8 mouse cellular contexts compared by ENCODE assay signal in genomic region chr6:120187587-120188176, GRCm38 (mm10).
DNase-seq lines count a peak whose midpoint lies in the region; ATAC-seq and TF ChIP-seq lines count a peak whose summit lies in the region.

No protein-coding gene starts in this region.

- H3K9ac ChIP-seq in heart, postnatal 0 days (replicated peaks; ENCODE audit: low read depth, low read length): no peak overlapping the region
- peak overlapping the region; percentile 57 for H3K9ac ChIP-seq in liver, embryonic 12.5 days
- H3K9ac ChIP-seq in neural tube, embryonic 11.5 days (ENCODE audit: low read length): no peak overlapping the region

- ATAC-seq in heart, postnatal 0 days (ENCODE audit: insufficient read depth, low read depth): no peak
- no peak for ATAC-seq in liver, embryonic 12.5 days
- ATAC-seq in neural tube, embryonic 11.5 days (ENCODE audit: insufficient read depth, low FRiP score, low TSS enrichment): no peak

- no peak overlapping the region for H3K27ac ChIP-seq in kidney, adult 2 months (ENCODE audit: insufficient read depth, low read depth, low read length)
- 0 out of 2 replicates have a peak overlapping the region, but pooled peaks have one; percentile 9 for H3K27ac ChIP-seq in brown adipose tissue, adult 24 weeks (replicated peaks; ENCODE audit: low read depth, low read length)
- H3K27ac ChIP-seq in heart, postnatal 0 days (ENCODE audit: low read depth): no peak overlapping the region
- peak overlapping the region; percentile 57; the same call in 1 of the 2 replicates for H3K27ac ChIP-seq in liver, embryonic 12.5 days
- no peak overlapping the region for H3K27ac ChIP-seq in neural tube, embryonic 11.5 days (ENCODE audit: low read depth, low read length)

- TF ChIP-seq POLR2A in kidney, adult 2 months (IDR thresholded peaks at IDR 0.05; ENCODE audit: low read depth, low read length): no peak

- H3K4me1 ChIP-seq in kidney, adult 2 months (ENCODE audit: control insufficient read depth, insufficient read depth, low read length): 0 out of 2 replicates have a peak, but pooled peaks cover 2% of the 10 kb centered on the region
- peaks cover 32% of the 10 kb centered on the region for H3K4me1 ChIP-seq in brown adipose tissue, adult 24 weeks (ENCODE audit: control insufficient read depth, insufficient read depth, insufficient read length, low read length)
- peaks cover 18% of the 10 kb centered on the region for H3K4me1 ChIP-seq in heart, postnatal 0 days (ENCODE audit: control insufficient read depth, insufficient read depth)
- H3K4me1 ChIP-seq in liver, embryonic 12.5 days: peaks cover 70% of the 10 kb centered on the region
- H3K4me1 ChIP-seq in neural tube, embryonic 11.5 days (ENCODE audit: control insufficient read depth, insufficient read depth, low read length): no peaks in the 10 kb centered on the region

- peak overlapping the region; percentile 5; the same call in 1 of the 2 replicates for H3K4me2 ChIP-seq in heart, postnatal 0 days (ENCODE audit: low read depth, low read length)
- H3K4me2 ChIP-seq in liver, embryonic 12.5 days: peak overlapping the region; percentile 67
- H3K4me2 ChIP-seq in neural tube, embryonic 11.5 days (ENCODE audit: low read depth): no peak overlapping the region

- WGBS in kidney, adult 2 months: 35% methylated on average over 18 of the region's 18 CpGs
- 49% methylated on average over 18 of the region's 18 CpGs for WGBS in heart, postnatal 0 days
- 6% methylated on average over 18 of the region's 18 CpGs for WGBS in liver, embryonic 12.5 days (ENCODE audit: insufficient replicate concordance)
- WGBS in neural tube, embryonic 11.5 days: 13% methylated on average over 18 of the region's 18 CpGs

- no peaks in the 10 kb centered on the region for H3K36me3 ChIP-seq in kidney, adult 2 months (ENCODE audit: control insufficient read depth, insufficient read depth, low read length)
- no peaks in the 10 kb centered on the region for H3K36me3 ChIP-seq in heart, postnatal 0 days (replicated peaks; ENCODE audit: control insufficient read depth, insufficient read depth, low read length)
- no peaks in the 10 kb centered on the region for H3K36me3 ChIP-seq in liver, embryonic 12.5 days
- no peaks in the 10 kb centered on the region for H3K36me3 ChIP-seq in neural tube, embryonic 11.5 days (ENCODE audit: control insufficient read depth, insufficient read depth, low read length)

- no peak for TF ChIP-seq CTCF in kidney, adult 2 months (conservative IDR thresholded peaks at IDR 0.05; ENCODE audit: insufficient read depth, insufficient read length, low read depth, low read length)
- no peak for TF ChIP-seq CTCF in heart, postnatal 0 days (IDR thresholded peaks at IDR 0.05; ENCODE audit: low read depth)

- TF ChIP-seq EP300 in heart, postnatal 0 days (IDR thresholded peaks at IDR 0.05; ENCODE audit: low read depth): no peak

- no peaks in the 10 kb centered on the region for H3K27me3 ChIP-seq in kidney, adult 2 months (replicated peaks; ENCODE audit: control insufficient read depth, insufficient read depth, low read length)
- no peaks in the 10 kb centered on the region for H3K27me3 ChIP-seq in heart, postnatal 0 days (ENCODE audit: control insufficient read depth, insufficient read depth, low read length)
- peaks cover 19% of the 10 kb centered on the region; the same call in 1 of the 2 replicates for H3K27me3 ChIP-seq in liver, embryonic 12.5 days (replicated peaks)
- H3K27me3 ChIP-seq in neural tube, embryonic 11.5 days (ENCODE audit: control insufficient read depth, insufficient read depth, low read length): no peaks in the 10 kb centered on the region

- no peaks in the 10 kb centered on the region for H3K9me3 ChIP-seq in heart, postnatal 0 days (replicated peaks; ENCODE audit: control insufficient read depth, low read length)
- H3K9me3 ChIP-seq in liver, embryonic 12.5 days (replicated peaks): no peaks in the 10 kb centered on the region
- H3K9me3 ChIP-seq in neural tube, embryonic 11.5 days (ENCODE audit: control insufficient read depth, low read length): no peaks in the 10 kb centered on the region

- DNase-seq in kidney, adult 2 months: peak; percentile 61
- DNase-seq in kidney, postnatal 14 days: no peak
- DNase-seq in heart, postnatal 0 days (ENCODE audit: low spot score): no peak
- peak; percentile 28 for DNase-seq in neural tube, embryonic 11.5 days (ENCODE audit: low spot score)
- DNase-seq in urinary bladder, postnatal 10 days (ENCODE audit: low spot score): no peak
- no peak for DNase-seq in cerebellum, adult 11-12 months

- H3K4me3 ChIP-seq in kidney, adult 2 months (ENCODE audit: insufficient read depth, low read depth, low read length): no peak overlapping the region
- peak overlapping the region; percentile 33 for H3K4me3 ChIP-seq in brown adipose tissue, adult 24 weeks (ENCODE audit: insufficient read depth, low read depth, low read length)
- H3K4me3 ChIP-seq in heart, postnatal 0 days (ENCODE audit: low read depth, low read length): no peak overlapping the region
- H3K4me3 ChIP-seq in liver, embryonic 12.5 days: peak overlapping the region; percentile 38
- no peak overlapping the region for H3K4me3 ChIP-seq in neural tube, embryonic 11.5 days (ENCODE audit: low read depth, low read length)

Comparison
In these comparisons a context has a peak if more than half of its experiments do, and no peak if none do; other contexts are left out.
1. DNase-seq: peak in kidney, adult 2 months (single experiment) and neural tube, embryonic 11.5 days (single experiment); none in kidney, postnatal 14 days (single experiment), heart, postnatal 0 days (single experiment), urinary bladder, postnatal 10 days (single experiment) and cerebellum, adult 11-12 months (single experiment).
2. H3K27ac ChIP-seq: peak in brown adipose tissue, adult 24 weeks (single experiment) and liver, embryonic 12.5 days (single experiment); none in kidney, adult 2 months (single experiment), heart, postnatal 0 days (single experiment) and neural tube, embryonic 11.5 days (single experiment).
3. H3K4me3 ChIP-seq: peak in brown adipose tissue, adult 24 weeks (single experiment) and liver, embryonic 12.5 days (single experiment); none in kidney, adult 2 months (single experiment), heart, postnatal 0 days (single experiment) and neural tube, embryonic 11.5 days (single experiment).